Mouse (Mus musculus): ENCODE results near the gene Btnl10.

Btnl10 gene

DNA sequence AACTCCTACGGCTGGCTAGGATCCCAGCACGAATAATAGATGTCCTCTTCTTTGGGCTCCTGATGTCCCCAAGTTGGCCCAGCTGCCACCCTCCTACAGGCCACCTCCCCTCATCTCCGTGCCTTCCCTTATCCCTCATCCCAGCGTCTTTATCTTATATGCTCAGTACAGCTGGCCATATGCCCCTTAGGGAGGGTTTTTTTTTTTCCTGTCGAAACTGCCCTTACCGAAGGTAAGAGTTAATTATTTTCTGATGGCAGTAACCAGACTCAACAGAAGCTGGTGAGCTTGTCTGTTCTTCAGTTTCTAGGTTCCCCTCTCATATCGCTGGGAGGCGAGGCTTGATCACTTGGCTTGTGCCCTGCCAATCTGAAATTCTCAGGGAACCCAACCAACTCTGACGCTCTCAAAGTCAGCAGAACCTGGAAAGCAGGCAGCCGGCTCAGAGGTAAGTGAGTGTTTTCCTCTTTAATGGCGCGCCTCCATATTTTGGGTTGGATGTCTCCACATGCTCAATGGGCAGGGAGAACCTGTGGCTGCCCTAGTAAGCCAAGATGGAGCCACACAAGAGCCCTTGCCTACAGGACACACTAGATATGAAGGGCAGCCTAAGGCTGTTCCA lies at the start of gene Btnl10:
Gene Btnl10, plus strand, starts transcription at position 164 of the 622 bp plus-strand sequence.
- no peak for DNase-seq

DNA sequence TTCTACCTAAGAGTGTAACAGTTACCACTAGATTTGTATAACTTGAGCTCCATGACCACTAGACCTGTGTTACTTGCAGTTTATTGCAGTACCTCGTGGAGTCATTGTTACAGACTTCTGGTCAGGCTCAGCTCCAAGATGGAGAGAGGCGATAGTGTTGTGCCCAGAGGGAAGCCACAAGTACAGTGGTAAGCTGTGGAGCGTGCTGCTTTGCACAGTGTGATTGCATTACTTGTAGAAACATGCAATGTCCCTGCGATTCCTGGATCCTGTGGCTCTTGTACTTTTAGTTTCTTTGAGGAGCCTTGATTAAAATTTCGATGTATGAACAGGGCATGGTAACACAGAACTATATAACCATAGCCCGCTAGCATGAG lies 49.8 kb upstream of the Btnl10 start:
- DNase-seq: no peak

DNA sequence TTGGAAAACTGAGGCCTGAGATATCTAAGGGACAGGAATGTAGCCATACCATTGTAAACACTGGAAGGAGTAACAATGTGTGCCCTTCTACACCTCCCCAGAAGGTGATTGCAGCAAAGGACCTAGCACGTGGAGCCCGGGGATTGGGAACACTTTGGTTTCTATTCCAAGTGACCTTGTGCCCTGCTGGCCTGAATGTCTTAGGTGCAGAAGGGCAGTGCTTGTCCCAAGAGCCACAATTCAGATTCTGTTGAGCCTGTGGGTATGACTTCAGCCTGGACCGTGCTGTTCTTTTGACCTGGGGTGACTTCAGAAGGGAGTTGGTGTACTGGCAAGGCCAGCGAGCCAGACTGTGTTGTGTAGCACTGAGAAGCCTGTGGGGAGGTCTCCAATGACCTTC lies 46.7 kb upstream of the Btnl10 start:
- DNase-seq: no peak

DNA sequence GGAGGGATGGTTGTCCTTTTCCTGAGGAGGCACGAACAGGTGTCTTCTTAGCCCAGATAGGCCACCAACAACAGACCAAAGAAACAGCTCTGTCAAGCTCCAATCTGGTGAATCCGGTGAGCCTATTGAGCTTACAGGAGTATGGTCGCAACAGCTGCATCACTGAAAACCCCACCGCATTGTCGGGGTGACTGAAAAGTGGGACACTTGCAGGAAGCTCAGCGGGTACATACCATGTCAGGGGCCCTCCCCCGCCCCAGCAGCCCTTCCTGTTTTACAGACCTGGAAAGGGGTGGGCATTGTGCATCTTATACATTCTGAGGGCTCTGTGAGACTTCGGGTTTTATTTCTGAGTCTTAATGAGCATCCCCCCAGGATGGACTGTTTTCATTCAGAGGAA lies 34.0 kb upstream of the Btnl10 start:
- DNase-seq: no peak

DNA sequence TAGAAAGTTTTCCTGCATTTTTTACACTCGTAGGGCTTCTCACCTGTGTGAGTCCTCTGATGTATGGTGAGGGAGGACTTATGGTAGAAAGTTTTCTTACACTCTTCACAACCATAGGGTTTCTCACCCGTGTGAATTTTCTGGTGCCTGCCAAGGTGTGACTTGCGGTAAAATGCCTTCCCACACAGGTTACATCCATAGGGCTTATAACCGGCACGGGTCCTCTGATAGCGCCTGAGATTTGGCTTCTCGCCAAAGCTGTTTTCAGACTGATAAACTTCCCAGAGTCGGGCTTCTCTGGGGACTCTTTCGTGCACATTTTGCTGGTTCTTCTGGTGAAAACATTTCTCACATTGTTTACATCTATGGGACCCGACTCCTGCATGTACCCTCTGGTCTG lies 27.2 kb upstream of the Btnl10 start:
- no peak for DNase-seq

DNA sequence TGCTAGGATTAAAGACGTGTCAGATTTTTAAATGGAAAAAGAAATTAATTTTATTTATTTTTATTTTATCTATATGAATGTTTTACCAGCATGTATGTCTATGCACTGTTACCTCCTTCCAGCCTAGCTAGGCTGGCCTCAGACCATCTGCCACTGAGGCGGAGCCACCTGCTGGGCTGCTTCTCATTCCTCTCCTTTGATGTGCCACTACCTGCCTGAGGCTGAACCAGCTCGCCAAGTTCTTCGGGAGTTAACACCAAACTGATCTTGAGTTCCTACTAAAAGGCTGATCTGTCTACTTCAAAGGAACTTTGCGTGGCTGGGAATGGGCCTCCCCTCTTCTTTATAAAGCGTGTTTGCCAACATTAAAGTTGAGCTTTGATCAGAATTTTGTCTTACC lies 23.3 kb upstream of the Btnl10 start:
- no peak for DNase-seq

DNA sequence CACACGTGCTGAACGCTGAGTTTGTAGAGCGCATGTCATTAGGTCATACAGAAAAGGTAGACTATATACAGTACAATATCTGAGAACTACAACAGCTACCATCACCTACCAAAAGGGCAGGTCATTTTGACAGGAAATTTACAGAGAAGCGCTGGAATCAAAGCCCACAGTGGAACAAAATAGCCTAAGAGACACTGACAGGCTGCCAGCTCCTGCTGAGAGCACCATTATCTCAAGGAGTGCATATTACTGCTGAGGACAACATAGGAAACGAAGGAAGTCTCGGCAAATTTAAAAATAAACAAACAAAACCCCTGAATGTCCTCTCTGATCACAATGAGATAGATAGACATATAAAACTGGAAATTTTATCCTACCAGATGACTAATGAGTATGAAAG lies 20.2 kb upstream of the Btnl10 start:
- peak; percentile 57 for DNase-seq

DNA sequence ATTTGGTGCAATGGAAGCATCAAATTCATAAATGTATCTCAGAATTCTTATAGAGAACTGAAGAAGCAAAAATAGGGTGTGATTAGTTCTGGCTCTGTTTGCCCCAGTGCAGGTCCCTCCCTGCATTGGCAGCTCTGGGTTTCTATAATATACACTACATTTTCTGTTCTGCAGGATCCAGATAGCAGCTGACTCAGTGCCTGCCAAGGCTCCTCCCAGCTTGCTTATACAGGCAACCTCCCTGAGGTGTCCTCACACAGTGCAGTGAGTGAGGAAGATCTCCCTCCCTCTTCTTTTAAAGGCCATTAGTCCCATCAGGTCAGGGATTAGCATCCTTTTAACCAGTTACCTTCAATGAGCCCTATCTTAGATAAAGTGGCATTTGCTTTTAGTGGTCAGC lies 16.6 kb upstream of the Btnl10 start:
- no peak for DNase-seq

DNA sequence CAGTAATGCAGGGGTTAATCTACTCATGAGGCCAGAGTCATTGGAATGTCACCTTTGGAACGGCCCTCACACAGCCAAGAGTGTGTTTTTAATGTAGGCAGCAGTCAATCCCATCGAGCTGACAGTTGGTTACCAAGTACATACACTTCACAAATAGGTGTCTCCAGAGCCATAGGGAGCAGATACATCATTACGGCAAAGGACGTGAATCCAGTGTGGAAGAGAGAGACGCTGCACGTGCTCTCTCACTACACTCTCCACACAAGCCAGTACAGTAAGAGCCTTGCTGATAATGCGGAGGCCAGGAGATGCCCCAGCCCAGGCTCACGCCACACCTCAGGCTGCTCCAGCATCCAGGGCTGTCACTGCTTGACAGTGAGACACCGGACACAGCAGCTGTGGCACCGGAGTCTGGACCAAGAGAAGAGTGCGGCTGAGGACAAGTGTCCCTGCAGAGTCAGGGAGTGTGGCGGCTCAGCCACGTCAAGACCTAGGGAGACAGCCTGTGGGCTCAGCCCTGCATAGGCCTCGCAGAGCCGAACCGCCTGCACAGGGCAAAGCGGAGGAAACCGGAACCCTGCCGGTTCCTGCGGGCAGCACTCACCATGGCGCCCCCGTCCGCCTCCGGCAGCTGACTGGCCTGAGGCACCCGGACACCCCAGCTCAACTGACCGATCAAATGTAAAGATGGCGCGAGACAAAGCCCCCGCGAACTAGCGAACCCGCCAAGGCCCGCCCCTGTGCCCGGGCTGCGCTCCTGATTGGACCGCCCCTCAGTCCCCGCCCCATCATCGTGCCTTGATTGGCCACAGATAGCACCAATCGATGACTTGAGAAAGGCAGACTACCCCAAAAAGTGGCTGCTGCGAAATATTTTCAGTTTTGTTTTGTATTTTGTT lies 13.9 kb upstream of the Btnl10 start, which contains the start of gene Zfp39:
Gene Zfp39, minus strand, starts transcription at position 715 of the 899 bp plus-strand sequence.
- DNase-seq: peak; percentile 98

DNA sequence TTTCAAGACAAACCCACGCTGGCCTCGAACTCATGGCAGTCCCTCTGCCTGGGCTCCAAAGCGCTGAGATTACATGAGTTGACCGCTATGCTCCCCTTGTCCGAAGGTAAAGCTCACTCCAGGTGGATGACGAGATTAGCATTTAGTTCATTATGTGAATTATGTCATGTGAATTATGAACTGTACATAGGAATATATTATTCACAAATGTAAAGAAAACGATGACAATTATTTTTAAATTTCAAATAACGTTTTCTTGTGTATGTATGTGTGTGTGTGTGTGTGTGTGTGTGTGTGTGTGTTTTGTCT lies 13.3 kb upstream of the Btnl10 start:
- no peak for DNase-seq

DNA sequence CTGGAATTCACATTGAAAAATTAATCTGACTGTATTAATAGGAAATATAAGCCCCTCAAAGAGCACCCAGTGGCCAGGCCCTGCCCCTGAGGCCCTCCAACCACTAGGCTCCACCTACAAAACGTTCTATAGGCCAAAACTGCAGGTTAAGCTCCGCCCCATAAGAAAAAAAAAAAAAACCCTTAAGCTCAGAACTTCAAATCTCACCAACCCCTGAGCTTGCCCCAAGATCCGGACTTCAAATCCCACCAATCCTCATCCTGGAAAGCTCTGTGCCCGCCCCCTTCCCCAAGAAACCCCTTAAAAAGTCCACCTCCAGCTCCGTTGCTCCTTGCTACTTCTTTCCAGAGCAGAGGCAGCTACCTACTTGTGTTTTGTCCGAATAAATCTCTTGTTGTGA lies 12.9 kb upstream of the Btnl10 start:
- DNase-seq: peak; percentile 54

DNA sequence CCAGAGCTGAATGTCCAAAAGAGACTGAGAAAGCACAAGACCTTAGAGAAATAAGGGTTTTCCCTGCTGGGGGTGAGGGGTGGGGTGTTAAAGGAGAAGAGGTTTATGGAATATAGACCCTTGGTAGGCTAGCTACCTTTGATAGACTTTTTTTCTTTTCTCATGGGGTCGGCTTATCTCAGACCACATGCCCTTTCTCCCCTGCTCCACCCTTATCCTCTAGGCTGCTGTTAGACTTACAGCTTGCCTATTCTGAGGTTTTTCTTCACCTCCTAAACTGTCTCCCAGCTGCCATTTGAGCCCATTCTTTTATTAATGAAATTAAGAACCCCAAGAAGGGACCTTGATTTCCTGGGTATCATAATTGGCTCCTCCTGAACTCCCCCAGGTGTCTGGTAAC lies 3.9 kb upstream of the Btnl10 start:
- no peak for DNase-seq

DNA sequence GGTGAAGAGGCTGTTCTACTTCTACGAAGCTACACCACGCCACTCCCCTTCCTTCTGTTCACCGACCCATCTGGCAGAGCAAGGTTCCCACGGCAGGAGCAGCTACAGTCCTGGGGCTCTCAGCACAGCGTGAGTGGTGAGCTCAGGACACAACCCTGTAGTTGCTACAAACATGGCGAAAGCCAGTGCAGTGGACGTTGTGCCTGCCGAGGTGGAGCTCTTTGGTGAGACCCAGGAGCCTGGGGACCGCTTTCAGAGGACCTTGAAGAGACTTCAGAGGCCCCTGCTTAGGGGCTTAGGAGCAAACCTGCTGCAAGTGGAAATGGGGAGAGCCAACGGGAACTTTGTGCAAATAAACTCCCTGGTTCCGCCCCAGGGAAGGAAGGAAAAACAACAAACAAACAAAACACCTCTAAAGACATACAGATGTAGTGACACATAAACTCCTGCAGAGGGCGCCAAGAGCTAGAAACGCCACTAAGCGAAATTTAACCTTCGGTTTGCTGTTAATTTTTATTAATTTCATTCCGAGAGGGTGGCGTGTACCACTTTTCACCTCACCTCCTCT lies 3.2 kb upstream of the Btnl10 start:
- peak; percentile 39 for DNase-seq

DNA sequence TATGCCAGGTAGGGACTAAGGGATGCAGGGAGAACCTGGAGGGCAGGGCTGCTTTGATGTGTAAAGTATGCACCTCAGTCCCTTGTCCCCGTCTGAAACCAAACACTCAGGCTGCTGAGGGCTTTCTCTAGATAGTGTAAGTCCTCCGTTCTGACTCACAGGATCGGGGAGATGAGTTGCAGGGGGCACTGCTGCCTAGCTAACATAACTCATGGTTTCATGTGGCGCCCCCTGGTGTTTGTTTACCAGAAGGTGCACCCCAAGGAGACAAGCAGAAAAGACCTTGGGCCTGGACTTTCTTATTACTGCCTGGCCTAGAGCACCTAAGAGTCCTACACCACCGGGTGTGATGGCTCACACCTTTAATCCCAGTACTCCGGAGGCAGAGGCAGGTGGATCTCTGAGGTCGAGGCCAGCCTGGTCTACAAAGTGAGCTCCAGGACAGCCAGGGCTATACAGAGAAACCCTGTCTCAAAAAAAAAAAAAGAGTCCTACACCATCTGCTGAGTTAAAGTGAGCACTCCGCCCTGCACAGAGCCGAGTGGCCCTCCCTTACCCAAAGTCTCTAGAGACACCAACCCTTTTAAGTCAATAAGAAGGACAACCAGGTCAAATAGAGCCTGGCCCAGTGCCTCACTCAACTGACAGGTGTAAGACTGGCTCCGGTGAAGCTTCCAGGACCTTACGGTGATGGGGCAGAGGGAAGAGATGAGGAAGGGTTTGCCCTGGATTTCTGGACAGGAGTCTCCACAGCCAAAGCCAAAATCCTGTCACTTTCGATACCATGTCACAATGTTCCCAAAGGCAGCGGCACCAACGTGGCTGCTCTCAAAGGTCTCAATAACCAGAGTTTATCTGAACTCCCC lies 596 bp upstream of the Btnl10 start:
- peak; percentile 76 for DNase-seq

DNA sequence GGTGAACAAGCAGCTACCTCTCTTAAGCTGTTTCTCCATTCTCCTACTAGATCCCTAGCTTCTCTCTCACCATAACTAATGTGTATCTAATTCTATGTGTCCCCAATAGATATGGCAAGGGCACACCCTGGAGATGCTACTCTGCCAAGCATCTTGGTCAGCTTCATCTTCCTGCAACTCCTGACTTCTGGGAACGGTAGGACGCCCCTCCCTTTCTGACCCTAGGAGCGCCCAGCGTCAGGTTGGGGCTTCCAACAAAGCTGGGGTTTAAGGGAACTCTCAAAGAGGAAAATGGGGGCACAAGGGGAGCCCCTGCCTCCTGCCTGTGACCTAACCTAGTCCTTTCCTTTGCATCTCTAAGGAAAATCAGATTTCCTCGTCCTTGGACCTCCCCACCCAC lies 1.1 kb downstream of the Btnl10 start:
- no peak for DNase-seq

DNA sequence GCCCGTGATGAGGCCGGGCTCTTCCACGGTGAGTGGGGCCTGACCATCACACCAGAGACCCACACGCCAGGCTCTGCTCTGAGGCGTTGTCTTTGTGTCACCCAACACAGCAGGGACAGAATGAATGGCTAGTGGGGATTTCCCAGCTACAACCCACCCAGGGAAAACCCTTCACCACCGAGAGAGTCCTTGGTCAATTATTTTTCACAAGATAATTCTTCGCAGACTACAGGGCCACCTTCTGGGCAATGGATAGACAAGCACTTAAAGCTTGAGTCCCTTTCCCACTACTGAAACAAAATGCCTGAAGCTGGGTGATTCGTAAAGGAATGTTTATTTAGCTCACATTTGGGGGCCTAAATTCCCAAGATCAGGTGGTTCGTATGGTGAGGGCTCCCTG lies 4.7 kb downstream of the Btnl10 start:
- no peak for DNase-seq

DNA sequence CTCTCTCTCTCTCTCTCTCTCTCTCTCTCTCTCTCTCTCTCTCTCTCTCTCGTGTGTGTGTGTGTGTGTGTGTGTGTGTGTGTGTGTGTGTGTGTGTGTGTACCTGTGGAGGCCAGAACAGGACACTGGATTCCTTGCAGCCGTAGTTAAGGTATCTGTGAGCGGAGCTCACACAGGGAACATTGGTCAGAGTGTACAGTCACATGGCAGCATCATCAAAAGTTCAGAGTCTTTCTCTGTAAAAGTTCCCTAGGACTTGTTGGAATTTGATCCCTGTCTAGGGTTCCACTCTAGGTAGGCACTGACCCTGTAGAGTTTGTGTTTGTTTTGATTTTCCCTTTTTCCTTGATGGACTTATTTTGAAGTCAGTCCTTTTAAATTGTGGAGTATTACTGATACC lies 8.9 kb downstream of the Btnl10 start:
- DNase-seq: no peak

DNA sequence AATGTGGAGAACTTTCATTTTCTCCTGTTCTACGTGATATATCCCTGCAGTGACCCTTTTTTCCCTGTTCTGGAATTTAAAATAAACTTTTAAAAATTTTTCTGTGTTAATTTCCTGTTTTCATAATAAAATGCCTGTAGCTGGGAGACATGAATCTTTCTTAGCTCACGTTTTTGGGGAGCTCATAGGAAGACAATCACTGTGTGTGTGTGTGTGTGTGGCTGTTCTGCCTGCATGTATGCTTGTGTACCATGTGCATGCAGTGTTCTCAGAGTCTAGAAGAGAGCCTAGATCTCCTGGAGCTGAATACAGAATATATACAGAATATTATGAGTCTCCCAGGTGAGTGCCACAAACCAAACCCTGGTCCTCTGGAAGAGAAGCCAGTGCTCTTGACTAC lies 9.3 kb downstream of the Btnl10 start:
- DNase-seq: no peak

DNA sequence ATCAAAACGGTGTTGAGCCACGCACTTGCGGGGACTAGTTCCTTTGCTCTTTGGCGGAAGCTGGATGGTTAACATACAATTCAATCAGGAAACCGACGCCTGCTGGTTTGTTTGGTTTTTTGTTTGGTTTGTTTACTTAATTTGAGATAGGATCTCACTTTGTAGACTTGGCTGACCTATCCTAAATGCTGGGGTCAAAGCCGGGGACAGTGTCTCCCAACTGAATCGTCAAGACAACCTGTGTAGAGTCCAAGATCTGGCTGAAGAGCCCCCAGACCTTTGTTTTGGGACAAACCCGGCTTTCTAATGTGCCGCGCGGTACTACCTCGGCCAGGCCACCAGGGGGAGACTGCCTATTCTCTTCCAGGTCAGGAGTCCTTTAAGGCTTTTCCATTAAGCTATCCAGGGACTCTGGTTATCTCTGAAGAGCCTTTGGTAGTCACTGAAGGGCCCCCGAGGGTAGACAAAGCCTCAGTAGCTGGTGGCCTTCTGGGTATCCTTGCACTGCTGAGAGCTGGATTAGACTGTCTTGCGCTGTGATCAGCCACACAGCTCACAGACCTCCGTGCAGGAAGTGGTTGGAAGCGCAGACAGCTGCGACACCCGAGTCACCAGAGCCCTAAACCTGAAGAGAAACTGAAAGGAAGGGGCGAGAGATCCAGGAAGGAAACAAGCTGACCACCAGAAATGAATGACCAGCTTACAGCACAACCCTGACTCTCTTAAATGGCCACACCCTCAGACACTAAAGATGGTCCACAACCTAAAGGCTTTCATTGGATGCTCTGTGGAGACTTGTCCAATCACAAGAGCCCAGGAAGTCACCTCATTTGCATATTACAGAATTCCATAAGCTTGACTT lies 10.3 kb downstream of the Btnl10 start:
- peak; percentile 77 for DNase-seq

DNA sequence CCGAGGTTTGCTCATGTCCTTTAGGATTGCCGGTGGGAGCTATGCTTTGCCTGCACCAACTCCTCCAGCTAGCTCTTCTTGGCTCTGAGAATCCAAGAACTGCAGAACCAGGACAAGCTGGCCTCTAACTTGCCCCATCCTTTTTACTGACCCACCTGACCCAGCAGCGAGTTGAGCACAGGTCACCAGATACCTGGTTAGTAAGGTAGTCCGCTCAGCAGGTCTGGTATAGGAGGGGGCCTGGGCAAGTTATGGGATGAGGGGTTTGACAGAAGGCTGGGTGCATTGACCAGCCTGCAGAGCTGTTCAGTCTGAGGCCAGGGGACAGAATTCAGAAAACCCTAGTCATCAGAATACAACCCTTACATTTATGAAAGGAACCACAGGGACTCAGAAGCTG lies 11.3 kb downstream of the Btnl10 start:
- no peak for DNase-seq

DNA sequence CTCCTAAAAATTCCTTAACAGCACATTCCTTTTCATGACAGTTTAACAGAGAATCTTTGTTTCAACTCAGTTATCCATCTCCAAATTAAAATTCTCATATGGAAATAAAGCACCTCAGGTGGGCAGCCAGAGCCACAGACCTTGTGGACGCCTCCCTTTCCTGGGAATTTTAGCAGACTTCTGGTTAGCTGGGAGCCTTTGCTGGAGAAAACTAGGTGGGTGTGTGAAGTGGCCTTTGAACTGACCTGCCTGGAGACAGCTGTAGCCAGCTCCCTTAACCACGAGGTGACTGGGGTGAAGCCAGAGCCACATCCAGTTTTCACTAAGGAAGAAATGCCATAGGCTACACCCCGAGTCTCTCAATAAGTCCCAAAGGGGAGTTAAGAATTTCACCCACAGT lies 11.9 kb downstream of the Btnl10 start:
- DNase-seq: no peak

DNA sequence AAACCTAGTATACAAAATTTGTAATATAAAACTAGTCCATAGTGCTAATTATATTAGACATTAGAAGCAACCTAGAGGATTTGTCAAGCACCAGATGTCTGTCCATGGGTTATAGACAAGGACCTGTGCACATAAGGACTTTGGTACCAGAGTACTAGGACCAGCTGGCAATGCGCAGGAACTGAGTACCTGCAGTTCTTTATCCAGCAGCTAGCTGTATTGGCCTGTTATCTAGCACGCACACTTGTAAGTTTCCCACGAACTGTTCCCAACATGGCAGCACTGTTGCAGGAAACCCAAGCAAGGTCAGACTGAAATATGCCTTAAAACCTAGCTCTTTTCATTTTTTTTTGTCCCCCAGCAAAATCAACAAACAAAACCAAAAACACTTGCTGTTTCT lies 12.5 kb downstream of the Btnl10 start:
- DNase-seq: no peak

All from lung, postnatal 36 days (tissue).